Mouse (Mus musculus) c-Kit-positive CD71-positive TER-119-positive erythroid progenitor cells, embryonic 14.5 days (primary cell): Measurements from ENCODE around the gene Ercc1.
A peak's percentile ranks its signal among the peaks of the same experiment; 100 is the strongest.

Experiments used
- DNase-seq: peaks from one replicate; pipeline ENCODE4 v3.0.0-alpha.2; 2013; ENCODE audit warnings: low spot score

The Ercc1 gene

DNA sequence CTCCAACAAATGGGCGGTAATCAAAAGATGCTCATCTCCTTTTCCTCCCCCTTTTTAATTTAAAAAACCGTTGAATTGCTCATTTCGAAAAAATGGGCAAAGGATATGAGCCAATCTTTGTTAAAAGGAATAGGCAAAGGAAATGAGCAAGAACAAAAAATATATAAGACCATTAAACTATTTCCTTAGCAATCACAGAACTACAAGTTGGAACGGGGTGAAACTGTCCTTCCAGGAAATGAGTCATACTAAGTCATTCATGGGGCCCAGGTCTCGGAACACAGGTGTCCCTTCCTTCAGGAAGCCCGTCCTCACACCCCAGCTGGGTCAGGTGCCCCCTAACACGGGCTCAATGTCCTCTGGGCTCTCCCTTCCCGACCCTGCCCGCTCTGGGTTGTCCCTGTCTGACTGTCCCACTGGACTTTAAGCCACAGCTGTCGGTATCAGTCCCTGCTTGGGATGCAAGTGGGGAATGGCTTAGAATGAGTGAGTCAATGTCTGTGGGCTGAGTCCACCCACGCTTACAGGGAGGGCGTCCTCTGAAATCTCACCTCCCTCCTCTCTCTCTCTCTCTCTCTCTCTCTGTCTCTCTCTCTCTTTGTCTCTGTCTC lies at the start of gene Ercc1:
Gene Ercc1, plus strand, starts transcription at position 542 of the 611 bp plus-strand sequence.
- DNase-seq, result no peak

DNA sequence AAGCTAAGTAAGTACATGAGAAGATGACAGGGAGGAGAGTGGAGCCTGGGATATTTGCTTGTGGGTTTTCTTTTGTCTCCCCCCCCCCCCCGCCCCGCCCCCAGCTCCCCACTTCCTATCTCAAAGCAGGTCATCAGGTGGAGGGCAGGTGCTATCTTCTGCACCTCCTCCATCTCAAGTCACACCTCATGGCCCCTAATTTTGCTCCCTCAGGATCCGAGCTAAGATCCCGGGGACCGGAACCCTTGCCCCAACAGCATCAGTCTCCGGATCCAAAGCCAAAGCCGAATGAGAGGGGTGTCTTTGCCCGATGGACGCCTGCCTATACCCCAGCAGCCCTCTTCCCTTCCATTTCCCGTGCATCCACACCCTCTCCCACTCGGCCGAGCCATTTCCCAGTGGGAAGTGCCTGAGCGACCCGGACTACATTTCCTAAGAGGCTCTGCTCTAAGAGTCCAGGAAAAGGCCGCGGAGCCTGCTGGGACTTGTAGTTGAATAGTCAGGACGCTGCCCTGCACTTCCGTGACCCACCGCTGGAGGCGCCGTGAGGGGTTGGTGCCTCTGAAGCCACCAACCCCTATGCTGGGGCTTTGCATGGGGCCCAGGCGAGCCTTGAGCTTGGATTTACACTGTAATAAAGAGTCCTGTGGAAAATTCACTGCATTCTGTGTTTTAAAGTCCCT lies 48.9 kb upstream of the Ercc1 start:
- DNase-seq, result peak; percentile 83

DNA sequence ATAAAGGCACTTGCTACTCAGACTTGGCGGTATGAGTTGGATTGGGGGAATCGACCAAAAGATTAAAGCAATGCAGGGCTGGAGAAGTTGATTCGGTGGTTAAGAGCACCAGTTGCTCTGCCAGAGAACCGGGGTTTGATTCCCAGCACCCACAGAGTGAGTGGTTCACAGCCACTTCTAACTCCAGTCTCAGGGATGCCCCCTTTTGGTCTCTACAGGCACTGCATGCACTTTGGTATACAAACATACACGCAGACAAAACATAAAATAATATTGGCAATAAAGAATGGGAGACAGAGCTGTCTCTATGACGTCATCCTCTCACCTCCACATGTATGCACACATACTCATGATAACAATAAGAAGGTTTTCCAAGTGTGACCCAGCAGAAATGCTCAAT lies 47.5 kb upstream of the Ercc1 start:
- no peak for DNase-seq

DNA sequence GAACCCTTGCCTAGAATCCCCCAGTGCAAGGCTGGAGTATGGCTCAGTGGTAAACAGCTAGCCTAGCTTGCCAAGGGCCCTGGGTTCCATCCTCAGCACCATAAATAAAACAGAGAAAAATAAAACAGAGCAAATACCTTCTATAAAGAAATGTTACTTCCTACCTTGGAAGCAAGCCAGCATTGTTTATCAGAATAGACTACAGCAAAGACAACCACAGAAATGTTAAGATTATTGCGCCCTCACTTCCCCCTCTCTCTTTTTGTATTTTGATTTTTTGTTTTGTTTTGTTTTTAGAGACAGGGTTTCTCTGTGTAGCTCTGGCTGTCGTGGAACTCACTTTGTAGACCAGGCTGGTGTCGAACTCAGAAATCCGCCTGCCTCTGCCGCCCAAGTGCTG lies 46.8 kb upstream of the Ercc1 start:
- DNase-seq, result no peak

DNA sequence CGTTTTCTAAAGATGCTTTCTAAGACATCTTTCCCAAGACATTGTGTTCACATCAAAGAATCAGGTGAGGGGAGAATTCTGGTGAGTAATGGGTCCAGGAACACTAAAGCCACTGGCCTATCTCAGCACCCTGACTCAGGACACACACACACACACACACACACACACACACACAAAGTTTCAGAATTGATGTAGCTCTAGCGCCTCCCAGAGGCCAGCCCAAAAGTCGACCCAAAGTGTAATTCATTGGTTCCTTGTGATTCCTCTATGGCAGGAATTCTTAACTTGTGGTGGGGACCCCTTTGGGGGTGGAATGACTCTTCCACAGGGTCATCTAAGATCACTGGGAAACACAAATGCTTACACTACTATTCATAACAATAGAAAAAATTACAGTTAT lies 45.4 kb upstream of the Ercc1 start:
- DNase-seq, result no peak

DNA sequence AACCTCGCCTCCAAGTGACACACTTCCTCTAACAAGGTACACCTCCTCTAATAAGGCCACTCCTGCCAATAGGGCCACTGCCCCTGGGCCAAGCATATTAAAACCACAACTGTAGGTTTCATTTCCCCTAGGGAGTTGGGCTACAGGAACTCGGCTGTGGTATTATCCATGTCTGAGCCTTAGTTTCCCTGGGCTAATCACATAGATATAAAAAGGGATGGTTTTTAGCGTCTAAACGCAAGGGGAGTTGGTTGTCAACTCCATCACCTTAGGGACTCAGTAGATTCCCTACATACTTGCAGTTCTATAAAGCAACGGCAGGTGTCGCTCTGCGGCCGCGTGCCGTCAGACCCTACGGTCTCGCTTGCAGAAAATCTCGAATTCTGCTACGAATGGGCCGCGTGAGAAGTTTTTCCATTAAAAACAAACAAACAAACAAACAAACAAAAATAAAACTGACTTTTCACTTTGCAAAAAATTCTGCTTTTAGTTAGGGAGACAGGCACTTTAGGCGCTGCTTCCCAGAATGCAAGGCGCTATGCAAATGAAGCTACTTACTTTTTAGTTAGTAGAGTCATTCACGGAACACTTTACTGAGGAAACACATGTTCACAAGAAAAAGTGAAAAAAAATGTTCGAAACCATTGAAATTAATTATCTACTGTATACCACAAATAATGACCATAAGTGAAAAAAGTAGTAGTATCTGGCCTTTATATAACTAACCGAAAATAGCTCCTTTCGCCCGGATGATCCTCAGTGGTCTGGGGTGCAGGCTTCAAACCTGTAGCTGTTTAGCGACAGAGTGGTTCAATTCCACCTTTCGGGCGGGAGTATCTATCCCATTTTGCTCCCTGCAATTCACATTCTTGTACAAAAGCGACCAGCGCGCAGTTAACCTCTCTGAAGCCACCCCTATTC lies 43.8 kb upstream of the Ercc1 start:
- DNase-seq, result peak; percentile 80

DNA sequence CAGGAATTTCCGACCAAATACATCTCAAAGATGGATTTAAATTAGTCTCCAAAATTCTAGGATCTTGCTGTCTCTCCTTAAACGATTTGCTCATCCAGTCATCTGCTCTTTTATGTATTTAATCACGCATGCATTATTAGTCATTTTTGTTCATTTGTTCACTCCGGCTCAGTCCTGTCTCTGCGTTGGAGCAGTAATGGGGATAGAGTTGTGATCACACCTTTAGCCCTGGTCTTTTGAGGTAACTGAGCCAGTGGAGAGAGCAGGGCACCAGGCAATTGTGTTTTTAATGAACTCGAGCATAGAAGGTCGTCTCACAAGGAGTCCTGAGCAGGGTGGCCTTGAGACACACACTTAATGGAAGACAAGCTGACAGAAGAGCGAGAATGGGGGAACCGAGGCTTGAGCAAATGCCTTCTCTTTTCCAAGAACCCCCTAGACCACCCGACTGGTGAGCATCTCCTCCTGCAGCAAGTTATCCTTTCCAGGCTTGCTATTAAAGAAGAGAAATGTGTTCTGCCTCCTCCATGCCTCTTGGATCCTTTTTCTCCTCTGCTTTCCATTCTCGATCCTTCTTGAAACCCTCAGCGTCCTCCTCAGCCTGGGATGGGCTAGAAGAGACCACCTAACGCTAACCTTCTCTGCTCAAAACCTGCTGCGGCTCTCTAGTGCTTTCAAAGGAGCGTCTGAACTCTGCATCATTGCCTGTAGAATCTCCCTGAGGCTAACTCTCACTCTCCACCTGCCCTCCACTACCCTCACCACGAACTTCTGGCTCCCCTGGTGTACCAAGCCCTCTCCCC lies 42.9 kb upstream of the Ercc1 start:
- DNase-seq, result no peak

DNA sequence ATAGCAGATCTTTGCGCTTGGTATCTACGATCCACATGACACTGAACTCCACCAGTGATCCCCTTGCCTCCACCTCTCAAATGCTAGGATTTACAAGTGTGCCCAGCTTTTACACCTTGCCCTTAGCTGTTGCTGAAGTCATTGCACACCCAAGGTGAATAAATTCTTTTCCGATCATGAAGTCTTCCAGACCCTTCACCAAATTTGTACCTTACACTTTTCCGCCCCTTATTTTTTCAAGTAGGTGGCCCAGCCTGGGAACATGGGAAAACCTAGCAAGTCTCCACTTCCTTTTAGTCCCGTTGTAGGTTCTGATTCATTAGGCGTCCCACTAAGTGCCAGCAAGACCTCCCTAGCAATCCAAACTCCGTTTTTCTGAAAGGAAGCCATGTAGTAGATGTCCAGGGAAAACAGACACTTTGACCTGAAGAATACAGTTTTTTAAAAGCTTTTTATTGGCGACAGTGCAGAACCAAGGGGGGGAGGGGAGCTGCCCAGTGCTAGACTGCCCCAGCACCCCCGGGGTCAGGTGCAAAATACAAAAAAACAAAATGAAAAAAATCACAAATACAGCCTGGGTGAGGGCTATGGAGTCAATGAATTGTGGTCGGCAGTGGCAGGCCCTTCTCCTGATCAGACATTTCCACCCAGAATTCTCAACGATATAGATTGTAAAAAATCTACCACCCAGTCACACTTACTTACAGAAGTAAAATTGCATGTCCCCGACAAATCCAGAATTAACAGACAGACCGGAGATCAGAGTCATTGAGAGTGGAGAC lies 42.1 kb upstream of the Ercc1 start:
- DNase-seq, result no peak

DNA sequence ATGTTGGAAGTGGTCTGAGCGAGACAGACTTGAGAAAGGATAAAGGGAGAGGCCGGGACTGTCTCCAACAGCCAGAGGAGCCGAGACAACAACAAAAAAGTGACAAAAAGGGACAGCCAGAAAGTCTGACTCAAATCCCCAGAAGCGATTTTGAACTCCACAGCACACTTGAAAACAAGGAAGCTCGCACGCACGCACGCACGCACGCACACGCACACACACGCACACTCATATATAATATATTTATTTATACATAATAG lies 41.6 kb upstream of the Ercc1 start:
- DNase-seq, result no peak

DNA sequence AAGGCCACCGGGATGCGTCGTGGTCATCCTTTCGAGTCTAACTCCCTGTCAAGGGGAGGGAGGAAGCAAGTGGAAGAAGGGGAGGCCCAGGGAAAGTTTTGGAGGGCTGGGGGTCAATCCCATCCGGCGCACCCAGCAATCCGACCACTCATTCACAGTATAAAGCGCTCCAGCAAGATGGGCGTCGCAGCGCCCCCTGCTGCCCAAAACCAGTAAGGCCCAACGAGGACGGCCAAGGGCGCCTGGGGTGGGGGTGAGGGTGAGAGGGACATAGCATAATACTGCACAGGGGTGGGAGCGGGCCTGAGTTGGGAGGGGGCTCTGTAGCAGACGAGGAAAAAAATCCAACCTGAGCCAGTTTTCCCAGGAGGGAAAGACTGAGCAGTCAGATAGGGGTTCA lies 40.8 kb upstream of the Ercc1 start:
- no peak for DNase-seq

DNA sequence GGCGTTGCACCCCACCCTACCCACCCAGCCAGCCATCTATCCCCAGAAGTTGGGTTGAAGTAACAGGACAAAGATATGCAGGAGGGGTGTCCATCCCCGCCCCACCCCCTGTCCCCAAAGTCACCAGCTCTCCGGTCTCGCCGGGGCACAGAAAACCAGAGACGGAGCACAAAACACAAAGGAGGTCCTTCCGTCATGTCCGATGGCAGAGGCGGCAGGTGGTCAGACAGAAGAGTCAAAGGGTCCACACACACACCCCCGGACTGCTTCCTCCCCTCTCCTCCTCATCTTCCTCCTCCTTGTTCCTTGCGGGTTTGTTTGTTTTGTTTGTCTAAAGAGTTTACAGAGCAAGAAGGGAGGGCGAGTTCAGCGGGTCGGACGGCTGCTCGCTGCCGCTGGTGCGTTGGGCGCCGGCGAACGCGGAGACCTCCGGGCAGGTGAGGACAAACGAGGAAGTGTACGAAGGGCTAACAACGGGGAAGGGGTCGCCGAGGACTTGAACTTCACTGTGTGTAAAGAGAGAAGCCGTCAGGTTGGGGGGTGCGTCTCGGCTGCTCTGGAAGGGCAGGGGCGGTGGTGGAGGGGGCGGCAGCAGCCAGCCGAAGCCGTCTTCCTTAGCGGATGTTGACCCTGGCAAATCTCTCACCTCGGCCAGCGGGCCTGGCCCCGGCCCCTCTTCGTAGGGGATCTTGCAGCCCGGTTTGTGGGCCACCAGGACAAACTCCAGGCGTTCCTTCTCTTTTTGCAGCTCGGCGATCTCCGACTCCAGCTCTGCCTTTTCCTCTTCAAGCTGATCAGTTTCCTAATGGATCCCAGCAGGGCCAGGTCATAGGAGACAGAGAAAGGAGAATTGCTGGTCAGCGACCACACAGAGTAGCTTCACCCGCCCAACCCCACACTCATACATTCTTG lies 39.8 kb upstream of the Ercc1 start:
- DNase-seq, result no peak

DNA sequence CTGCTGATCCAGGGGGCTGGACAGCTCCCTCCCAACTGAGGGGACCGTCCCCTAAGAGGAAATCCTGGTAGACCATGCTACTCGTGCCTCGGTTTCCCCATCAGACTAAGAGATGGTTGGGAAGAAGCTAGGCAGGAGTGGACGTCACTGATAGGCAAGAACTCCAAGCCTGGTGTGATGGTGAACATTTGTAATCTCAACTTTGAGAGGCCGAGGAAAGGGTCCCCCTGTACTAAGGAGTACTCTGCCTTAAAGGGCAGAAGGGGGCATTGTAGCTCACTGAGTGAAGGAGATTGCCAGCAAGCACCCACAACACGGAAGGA lies 39.2 kb upstream of the Ercc1 start:
- no peak for DNase-seq

DNA sequence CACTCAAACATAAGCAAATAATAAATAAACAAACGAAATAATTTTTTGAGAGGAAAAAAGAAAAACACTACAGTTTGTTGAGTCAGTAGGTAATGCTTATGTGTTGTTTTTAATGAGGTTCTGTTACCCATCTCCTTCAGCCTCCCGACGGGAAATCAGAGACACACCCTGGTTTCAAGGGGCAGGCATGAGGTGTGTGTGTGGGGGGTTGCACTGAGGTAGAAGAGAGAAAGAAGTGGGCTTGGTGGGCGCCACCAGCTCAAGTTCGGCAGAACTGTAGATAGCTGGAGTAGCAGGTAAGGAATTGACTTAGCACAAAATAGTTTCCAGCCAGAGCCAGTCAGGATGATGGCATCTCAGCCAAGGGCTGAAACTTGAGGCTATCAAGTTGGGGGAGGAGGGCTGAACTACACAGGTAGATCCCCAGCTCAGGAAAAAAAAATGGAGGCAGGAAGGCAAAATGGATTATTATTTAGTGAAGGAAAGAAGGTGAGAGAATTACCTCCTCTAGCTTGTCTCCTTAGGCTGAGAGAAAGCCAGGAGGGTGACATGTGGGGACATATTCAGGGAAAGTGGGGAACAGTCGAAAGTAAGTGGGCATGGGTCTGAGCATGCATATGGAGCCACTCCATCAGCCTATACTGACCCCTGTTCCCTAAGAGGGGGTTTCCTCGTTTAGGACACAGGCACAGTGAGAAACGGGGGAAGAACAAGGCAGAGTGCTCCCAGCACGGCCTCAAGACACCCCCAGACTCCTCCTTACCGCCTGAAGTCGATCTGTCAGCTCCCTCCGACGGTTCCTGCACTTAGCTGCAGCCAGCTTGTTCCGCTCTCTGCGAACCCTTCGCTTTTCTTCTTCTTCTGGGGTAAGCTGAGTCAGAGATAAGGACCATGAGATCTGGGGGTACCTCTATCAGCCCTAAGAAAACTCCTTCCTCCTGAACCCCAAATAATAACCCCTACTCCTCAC lies 38.5 kb upstream of the Ercc1 start:
- DNase-seq, result no peak

DNA sequence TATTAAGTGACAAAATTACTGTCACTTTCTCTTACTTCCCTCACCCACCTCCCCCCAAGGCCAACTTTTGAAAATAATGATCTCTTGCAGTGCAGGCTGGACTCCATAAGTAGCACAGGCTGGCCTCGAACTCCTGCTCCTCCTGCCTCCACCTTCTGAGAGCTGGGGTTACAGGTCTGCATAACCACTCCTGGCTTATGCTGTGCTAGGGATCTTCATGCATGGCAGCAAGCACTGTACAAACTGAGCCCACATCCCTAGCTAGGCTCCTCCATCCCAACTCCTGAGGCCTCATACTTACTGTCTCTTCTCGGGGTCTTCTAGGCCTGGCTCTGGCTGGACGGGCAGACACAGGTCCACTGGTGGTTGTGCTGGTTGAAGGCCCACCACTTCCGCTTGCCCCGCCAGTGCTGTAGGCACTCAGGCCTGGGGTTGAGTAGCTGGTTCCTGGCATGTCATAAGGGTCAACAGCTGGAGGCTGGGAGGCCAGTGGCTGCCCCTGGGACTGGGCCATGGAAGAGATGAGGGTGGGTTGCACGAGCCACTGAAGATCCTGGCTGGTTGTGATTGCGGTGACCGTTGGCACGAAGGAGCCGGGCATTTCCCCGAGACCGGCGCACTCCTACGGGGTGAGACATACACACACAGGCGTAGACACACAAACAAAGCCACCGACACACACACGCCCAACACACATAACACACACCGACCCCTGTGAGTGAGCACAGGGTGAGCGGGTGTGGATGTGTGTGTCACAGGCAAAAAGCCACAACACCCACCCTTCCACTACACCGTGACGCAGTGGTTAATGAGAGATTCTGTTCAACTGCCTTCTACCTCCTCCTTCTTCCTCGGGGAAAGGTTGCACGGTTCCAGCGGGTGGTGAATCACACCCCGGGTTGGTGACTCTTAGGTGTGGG lies 37.5 kb upstream of the Ercc1 start:
- no peak for DNase-seq

DNA sequence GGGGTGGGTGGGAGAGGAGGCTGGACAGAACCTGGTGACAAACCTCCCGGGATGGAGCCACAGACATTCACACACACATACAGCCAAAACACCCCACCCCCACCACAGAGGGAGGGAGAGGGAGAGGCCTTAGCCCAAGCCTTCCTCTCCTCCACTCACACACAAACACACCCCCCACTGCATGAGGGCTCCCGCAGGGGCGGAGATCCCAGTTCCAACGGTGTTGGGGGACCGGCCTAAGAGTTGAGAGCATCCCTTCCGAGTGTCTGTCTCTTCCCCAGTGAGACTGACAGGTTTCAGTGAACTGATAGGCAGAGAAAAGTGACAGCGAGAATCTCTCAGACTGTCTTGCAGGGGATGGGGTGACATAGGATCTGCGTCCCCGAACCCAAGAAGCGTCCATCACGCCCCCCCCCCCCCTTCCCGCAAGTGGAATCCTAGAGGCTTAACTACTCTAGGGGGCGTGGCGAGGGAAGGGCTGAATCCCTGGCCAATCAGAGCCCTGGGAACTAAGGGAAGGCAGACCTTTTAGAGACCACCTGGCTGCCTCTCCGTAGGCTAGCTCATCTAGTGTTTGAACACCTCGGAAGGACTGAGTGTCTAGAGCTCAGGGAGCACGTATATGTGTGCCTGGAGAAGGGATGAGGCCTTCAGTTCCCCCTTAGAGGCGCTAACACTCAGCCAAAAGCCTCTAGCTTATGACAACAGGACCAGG lies 36.7 kb upstream of the Ercc1 start:
- no peak for DNase-seq

DNA sequence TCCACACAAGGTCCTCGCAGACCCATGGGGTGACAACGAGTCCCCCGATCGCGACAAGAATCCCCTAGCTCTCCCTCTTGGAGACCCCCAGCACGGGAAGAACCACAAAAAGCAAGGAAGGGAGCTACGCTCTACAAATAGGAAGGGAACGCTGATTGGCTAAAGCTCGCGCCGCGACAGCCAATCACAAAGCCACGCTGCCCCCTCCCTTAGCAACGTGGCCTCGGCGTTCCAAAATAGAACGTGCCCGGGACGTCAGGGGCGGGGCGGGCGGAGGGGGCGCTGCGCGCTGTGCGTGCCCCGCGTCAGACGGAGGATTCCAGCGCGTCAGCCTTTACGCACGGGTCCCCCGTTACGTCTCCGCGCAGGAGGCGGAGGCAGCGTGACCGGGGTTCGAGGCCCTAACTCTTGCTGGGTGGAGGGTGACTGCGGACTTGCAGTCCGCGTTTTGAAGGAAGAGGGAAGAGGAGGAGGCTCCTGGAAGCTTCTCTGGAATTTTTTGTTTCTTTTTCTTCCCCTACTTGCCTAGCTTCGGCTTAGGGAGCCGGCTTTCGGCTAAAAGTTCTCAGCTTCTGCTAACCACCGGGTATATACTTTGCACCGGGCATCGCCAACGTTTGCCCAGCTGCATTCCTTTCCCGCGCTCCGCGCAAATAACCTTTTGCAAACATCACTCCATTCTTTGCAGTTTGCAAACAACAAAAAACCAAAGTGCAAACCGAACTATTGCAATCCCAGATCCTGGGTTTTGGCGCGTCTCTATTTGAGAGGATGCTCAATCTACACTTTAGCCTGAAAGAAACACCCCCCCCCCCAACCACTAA lies 35.9 kb upstream of the Ercc1 start:
- DNase-seq, result peak; percentile 88
